Mouse (Mus musculus): ENCODE measurements around the gene Sfswap. TPM values are rescaled to one million over a fixed set of nuclear protein-coding genes. Genes with fewer than 3 reads are reported as not detected.
A peak's percentile ranks its signal among the peaks of the same experiment; 100 is the strongest.

Gene Sfswap
- polyA plus RNA-seq, 1 experiment from 2014 or later = 70.3 TPM

DNA sequence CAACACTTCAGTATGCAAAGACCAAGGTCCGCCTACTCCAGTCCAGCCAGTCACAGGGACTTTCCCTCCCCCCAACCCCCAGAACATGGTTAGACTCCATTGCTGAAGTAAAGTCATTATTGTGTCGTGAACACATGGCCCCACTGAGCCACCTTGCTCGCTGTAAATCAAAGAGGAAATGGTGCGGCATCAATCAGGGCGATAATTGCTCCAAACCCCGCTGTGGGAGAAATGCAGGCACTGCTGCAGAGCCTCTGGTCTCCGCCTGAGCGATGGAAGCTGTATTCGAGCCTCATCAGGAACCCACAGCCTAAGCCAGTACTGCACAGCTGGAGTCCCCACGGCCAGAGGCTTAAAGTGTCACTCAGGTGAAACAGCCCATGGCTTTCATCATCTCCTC is 11.1 kb upstream of the Sfswap start:
- H3K4me1 ChIP-seq = no peaks in the 10 kb centered on the region
- H3K27ac ChIP-seq = no peak overlapping the region
- 12% methylated on average over 10 of the region's 10 CpGs for WGBS
- no peaks in the 10 kb centered on the region for H3K9me3 ChIP-seq
- H3K27me3 ChIP-seq (replicated peaks) = no peaks in the 10 kb centered on the region
- no peaks in the 10 kb centered on the region for H3K36me3 ChIP-seq
- no peak overlapping the region for H3K4me3 ChIP-seq
- ATAC-seq (ENCODE audit: low FRiP score, low read depth) = peak; percentile 50; the same call in 1 of the 2 replicates
- H3K9ac ChIP-seq = no peak overlapping the region
- H3K4me2 ChIP-seq (replicated peaks) = peak overlapping the region; percentile 22; the same call in 1 of the 2 replicates

DNA sequence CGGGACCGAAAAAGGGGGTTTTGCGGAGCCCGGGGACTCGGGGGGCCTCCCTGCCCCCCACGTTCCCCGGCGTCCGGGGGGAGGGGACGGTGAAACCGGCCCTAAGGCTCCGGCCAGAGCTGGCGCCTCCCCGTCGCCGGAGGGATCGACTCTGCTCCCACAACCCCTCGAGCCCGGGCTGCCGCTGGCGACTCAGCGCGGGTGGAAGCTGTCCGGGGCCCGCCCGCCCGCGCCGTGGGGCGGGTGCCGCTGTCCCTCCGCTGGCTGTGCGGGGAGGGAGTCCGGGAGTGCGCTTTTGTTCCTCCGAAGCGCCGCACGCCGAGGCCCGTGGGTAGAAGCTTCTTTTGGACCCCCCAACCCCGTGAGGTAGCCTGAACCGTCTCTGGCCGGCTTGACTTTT is 650 bp downstream of the Sfswap start:
- peak; percentile 21; the same call in 1 of the 2 replicates for ATAC-seq (ENCODE audit: low FRiP score, low read depth)
- H3K4me3 ChIP-seq = peak overlapping the region; percentile 100
- peaks cover 27% of the 10 kb centered on the region for H3K36me3 ChIP-seq
- H3K9ac ChIP-seq = peak overlapping the region; percentile 96
- H3K9me3 ChIP-seq = no peaks in the 10 kb centered on the region
- H3K4me2 ChIP-seq (replicated peaks) = peak overlapping the region; percentile 95
- under 1% methylated on average over 44 of the region's 44 CpGs for WGBS
- no peaks in the 10 kb centered on the region for H3K27me3 ChIP-seq (replicated peaks)
- H3K4me1 ChIP-seq = peaks cover 15% of the 10 kb centered on the region
- H3K27ac ChIP-seq = no peak overlapping the region

DNA sequence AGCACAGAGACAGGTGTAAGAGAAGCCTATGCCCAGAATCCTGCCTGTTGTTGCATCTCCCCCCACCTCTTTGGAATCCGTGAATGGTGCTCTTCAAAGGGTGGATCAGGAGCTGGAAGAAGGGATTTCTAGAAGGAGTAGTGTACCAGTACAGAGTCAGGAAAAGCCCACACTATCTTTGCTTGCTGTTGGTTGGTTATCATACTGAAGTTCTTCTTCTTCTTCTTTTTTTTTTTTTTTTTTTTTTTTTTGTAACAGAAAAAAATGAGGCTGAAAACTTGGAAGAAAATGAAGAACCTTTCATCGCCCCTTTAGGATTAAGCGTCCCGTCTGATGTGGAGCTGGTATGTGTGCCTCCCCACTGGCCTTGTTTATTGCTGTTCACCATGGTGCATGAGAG is 5.9 kb downstream of the Sfswap start:
- ATAC-seq (ENCODE audit: low FRiP score, low read depth) = no peak
- H3K4me2 ChIP-seq (replicated peaks) = no peak overlapping the region
- H3K4me3 ChIP-seq = no peak overlapping the region
- peaks cover 71% of the 10 kb centered on the region for H3K36me3 ChIP-seq
- 98% methylated on average over 4 of the region's 4 CpGs for WGBS
- H3K9ac ChIP-seq = no peak overlapping the region
- H3K4me1 ChIP-seq = peaks cover 12% of the 10 kb centered on the region
- no peaks in the 10 kb centered on the region for H3K9me3 ChIP-seq
- H3K27me3 ChIP-seq (replicated peaks) = no peaks in the 10 kb centered on the region
- no peak overlapping the region for H3K27ac ChIP-seq

DNA sequence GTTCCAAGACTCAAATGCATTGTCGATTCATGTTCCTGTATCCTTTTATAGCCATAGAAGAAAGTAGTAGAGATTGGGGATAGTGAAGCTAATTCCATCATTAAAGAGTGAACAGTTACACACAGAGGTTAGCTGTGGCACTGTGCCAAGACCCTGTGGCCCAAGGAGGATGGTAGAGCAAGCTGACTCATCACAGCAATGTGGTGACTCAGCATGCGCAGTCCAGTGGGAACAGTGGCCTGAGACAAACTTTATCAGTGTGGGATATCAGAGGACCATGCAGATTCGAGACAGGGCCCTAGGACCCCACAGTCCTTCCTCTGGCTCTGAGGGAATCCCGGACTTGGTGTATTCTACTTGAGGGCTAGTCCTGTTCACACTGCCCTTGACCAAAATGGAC is 17.2 kb downstream of the Sfswap start:
- H3K27ac ChIP-seq = no peak overlapping the region
- H3K9me3 ChIP-seq = no peaks in the 10 kb centered on the region
- H3K4me1 ChIP-seq = no peaks in the 10 kb centered on the region
- H3K36me3 ChIP-seq = peaks cover 88% of the 10 kb centered on the region
- H3K27me3 ChIP-seq (replicated peaks) = no peaks in the 10 kb centered on the region
- WGBS = 91% methylated on average over 4 of the region's 4 CpGs
- ATAC-seq (ENCODE audit: low FRiP score, low read depth) = no peak
- H3K9ac ChIP-seq = no peak overlapping the region
- H3K4me3 ChIP-seq = no peak overlapping the region
- no peak overlapping the region for H3K4me2 ChIP-seq (replicated peaks)

DNA sequence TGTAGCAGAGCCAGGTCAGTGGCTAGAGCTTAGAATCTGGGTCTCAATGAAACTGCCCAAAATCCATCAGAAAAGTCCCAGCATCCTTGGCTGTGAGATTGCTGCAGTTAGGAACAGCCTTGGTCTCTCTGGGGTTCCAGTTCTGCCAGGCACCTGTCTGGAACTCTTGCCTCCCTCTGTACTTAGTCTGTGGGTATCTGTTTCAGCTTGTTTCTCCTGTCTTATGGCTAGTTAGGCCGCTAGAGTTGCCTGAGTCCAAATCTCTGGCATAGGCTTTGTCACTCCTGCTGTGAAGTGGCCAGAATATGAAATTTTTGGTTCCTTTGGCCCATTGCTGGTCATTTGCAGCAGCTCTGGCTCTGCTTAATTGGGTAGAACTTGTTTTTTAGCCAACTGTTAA is 17.8 kb downstream of the Sfswap start:
- Histone ChIP-seq H3K4me2 (replicated peaks) (no peak overlapping the region), H3K36me3 (peaks cover 87% of the 10 kb centered on the region), H3K27ac (no peak overlapping the region), H3K4me1 (no peaks in the 10 kb centered on the region), H3K27me3 (replicated peaks) (no peaks in the 10 kb centered on the region), H3K9me3 (no peaks in the 10 kb centered on the region), H3K4me3 (no peak overlapping the region), H3K9ac (no peak overlapping the region)
- 94% methylated on average over 1 of the region's 1 CpGs for WGBS
- no peak for ATAC-seq (ENCODE audit: low FRiP score, low read depth)

DNA sequence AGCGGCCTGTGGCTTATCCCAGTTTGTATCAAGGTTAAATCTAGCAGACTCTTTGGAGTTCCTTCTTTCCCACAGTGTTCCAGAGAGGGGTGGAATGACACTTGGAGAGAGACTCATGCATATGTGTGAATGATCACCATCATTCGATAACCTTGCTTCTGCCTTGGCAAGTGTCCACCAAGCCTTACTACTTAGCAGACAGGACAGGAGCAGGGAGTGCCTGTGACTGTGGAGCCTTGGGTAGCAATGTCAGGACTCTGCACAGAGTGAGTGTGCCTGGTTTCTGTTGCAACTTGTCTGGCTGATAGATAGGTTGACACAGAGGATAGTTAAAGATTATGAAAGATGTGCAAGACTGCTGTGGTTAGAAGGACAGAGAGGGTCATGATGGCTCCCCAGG is 18.6 kb downstream of the Sfswap start:
- no peak overlapping the region for H3K4me3 ChIP-seq
- no peaks in the 10 kb centered on the region for H3K27me3 ChIP-seq (replicated peaks)
- H3K9me3 ChIP-seq = no peaks in the 10 kb centered on the region
- no peak overlapping the region for H3K9ac ChIP-seq
- H3K4me1 ChIP-seq = no peaks in the 10 kb centered on the region
- H3K4me2 ChIP-seq (replicated peaks) = no peak overlapping the region
- H3K36me3 ChIP-seq = peaks cover 80% of the 10 kb centered on the region
- no peak for ATAC-seq (ENCODE audit: low FRiP score, low read depth)
- H3K27ac ChIP-seq = no peak overlapping the region
- 92% methylated on average over 2 of the region's 2 CpGs for WGBS

DNA sequence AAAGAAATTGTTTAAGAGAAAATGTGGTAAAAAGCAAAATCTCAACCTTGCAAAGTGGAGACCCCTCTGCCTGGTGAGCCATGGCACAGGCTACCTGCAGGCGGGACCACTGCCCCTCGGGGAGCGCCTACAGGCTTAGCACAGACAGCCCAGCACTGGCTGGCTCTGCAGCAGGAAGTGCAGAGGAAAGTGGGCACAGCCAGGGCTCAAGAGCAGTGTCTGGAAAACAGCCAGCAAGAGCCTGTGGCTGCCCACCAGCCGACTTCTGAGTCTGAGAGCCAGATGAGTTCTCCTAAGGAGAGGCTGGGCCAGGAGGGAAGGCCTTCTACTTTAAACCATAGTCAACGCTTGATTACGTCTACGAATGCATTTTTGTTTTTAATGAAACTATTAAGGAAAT is 20.5 kb downstream of the Sfswap start:
- H3K9me3 ChIP-seq = no peaks in the 10 kb centered on the region
- H3K4me2 ChIP-seq (replicated peaks) = no peak overlapping the region
- no peak overlapping the region for H3K27ac ChIP-seq
- no peaks in the 10 kb centered on the region for H3K27me3 ChIP-seq (replicated peaks)
- no peak for ATAC-seq (ENCODE audit: low FRiP score, low read depth)
- H3K4me3 ChIP-seq = no peak overlapping the region
- H3K9ac ChIP-seq = no peak overlapping the region
- peaks cover 72% of the 10 kb centered on the region for H3K36me3 ChIP-seq
- 94% methylated on average over 7 of the region's 7 CpGs for WGBS
- H3K4me1 ChIP-seq = no peaks in the 10 kb centered on the region

DNA sequence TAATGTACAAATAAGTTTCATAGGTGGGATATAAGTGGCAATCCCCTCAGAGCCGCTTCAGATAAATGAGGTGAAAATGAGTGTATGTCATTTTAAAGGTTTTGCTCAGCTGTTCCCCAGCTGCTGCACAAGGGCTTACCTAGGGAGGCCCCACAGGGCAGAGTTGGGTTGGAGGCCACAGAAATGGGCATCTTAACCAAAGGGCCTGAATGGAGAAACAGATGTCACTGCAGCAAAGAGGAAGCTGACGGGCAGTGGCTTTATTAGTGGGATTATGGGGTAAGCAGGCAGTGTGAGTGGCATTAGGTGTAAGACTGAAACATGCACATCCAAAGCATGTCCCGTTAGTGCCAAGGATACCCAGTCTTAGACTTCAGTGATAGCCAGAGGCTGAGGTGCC is 20.9 kb downstream of the Sfswap start:
- no peak overlapping the region for H3K9ac ChIP-seq
- H3K4me3 ChIP-seq = no peak overlapping the region
- no peak for ATAC-seq (ENCODE audit: low FRiP score, low read depth)
- no peaks in the 10 kb centered on the region for H3K4me1 ChIP-seq
- no peaks in the 10 kb centered on the region for H3K9me3 ChIP-seq
- no peaks in the 10 kb centered on the region for H3K27me3 ChIP-seq (replicated peaks)
- no peak overlapping the region for H3K4me2 ChIP-seq (replicated peaks)
- H3K27ac ChIP-seq = no peak overlapping the region
- WGBS = 94% methylated on average over 3 of the region's 3 CpGs
- H3K36me3 ChIP-seq = peaks cover 72% of the 10 kb centered on the region

DNA sequence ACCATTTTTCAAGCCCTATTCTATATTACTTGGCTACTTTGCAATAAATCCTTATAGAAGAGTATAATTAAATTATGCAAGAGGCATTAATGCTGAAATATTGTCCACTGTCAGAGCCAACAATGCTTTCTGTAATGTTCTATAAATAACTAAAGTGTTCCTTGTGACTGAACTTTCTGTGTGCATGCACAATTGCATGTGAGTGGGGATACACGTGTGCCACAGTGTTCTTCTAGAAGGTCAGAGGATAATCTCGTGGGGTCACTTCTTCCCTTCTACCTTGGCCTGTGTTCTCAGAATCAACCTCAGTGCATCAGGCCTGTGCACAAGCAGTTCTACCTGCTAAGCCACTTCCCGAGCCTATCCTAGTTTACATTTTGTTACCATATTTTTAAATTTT is 22.1 kb downstream of the Sfswap start:
- Histone ChIP-seq H3K27me3 (replicated peaks) (no peaks in the 10 kb centered on the region), H3K9ac (no peak overlapping the region), H3K9me3 (no peaks in the 10 kb centered on the region), H3K27ac (no peak overlapping the region), H3K4me3 (no peak overlapping the region), H3K4me1 (no peaks in the 10 kb centered on the region), H3K4me2 (replicated peaks) (no peak overlapping the region), H3K36me3 (peaks cover 72% of the 10 kb centered on the region)
- WGBS = 88% methylated on average over 3 of the region's 3 CpGs
- ATAC-seq (ENCODE audit: low FRiP score, low read depth) = no peak

DNA sequence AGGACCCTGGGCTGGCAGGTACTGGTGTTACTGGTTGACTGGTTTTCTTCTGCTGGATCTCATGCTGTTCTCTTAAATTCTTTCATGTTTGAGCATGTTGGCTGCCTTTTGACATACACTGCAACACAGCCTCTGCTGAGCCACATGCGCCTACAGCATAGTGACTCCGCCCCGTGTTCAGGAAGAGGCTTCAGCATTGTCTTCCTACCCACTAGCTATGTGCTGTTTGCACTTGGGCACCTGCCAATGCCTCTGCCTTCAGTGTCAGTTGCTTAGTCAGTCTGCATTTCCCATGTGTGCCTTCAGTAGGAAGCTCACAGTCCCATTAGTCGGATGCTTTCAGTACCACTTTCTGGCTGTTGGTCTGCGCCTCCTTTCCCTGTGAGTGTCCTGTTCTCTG is 23.7 kb downstream of the Sfswap start:
- no peaks in the 10 kb centered on the region for H3K9me3 ChIP-seq
- no peak overlapping the region for H3K27ac ChIP-seq
- no peak overlapping the region for H3K4me2 ChIP-seq (replicated peaks)
- no peak for ATAC-seq (ENCODE audit: low FRiP score, low read depth)
- WGBS = 94% methylated on average over 5 of the region's 5 CpGs
- no peak overlapping the region for H3K4me3 ChIP-seq
- H3K4me1 ChIP-seq = no peaks in the 10 kb centered on the region
- peaks cover 71% of the 10 kb centered on the region for H3K36me3 ChIP-seq
- no peaks in the 10 kb centered on the region for H3K27me3 ChIP-seq (replicated peaks)
- no peak overlapping the region for H3K9ac ChIP-seq

DNA sequence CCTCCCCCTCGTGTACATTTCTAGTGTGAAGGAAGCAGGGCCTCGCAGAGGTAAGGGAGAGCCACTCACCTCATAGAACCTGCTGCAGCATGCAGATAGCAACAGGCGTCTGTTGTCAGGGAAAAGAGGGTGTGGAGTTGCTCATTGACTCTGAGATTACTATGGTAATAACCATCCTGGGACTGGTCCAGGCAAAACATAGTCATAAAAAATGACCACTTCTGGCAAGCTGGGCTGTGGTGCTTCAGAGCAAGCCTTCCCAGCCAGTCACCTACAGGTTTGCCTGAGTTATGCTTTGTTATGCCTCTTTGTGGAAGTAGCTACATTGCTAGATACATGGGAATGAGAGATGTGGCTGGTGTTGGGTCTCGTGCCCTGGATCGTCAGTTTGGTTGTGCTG is 26.1 kb downstream of the Sfswap start:
- Histone ChIP-seq H3K4me3 (no peak overlapping the region), H3K9me3 (no peaks in the 10 kb centered on the region), H3K36me3 (peaks cover 64% of the 10 kb centered on the region), H3K4me2 (replicated peaks) (no peak overlapping the region), H3K27me3 (replicated peaks) (no peaks in the 10 kb centered on the region), H3K27ac (no peak overlapping the region), H3K9ac (no peak overlapping the region), H3K4me1 (no peaks in the 10 kb centered on the region)
- 89% methylated on average over 5 of the region's 5 CpGs for WGBS
- ATAC-seq (ENCODE audit: low FRiP score, low read depth) = no peak

DNA sequence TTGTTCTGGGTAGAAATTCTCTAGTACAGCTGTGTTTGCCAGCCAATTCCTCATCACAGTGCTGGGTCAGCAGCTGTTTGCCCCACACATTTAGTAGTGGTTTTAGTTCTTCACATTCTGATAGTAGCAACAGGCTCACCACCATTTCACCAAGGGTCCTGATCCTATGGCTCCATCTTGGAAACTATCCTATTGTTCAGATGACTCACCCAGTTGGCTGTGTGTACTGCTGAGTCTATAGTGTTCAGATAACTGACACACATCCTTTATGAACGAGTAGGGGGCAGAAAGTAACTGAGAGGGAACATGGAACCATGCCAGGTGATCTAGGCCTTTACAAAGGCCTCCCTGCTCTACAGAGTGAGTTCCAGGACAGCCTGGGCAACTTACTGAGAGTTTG is 28.6 kb downstream of the Sfswap start:
- ATAC-seq (ENCODE audit: low FRiP score, low read depth) = no peak
- Histone ChIP-seq H3K9me3 (no peaks in the 10 kb centered on the region), H3K27me3 (replicated peaks) (no peaks in the 10 kb centered on the region), H3K27ac (no peak overlapping the region), H3K36me3 (peaks cover 57% of the 10 kb centered on the region), H3K4me1 (no peaks in the 10 kb centered on the region), H3K4me2 (replicated peaks) (no peak overlapping the region), H3K9ac (no peak overlapping the region), H3K4me3 (no peak overlapping the region)
- WGBS = 80% methylated on average over 1 of the region's 1 CpGs

DNA sequence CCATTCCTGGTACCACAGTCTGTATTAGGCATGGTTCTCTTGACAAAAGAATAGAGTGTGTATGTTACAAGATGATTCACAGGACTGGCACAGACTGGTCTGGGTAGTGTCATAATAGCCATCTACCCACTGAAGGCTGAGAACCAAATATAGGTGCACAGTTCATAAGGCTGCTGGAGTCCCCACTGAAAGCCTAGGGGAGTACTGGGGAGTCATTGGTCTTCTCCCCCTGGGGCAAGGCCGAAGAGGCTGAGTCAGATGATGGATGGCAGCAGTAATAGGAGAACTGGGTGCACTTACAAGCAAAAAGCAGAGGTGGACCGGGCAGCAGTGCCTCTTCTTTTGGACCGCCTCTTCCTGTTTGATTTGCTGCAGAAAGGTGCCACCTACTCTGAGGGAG is 32.7 kb downstream of the Sfswap start:
- WGBS = 86% methylated on average over 3 of the region's 3 CpGs
- Histone ChIP-seq H3K36me3 (peaks cover 35% of the 10 kb centered on the region), H3K27ac (no peak overlapping the region), H3K9ac (no peak overlapping the region), H3K9me3 (no peaks in the 10 kb centered on the region), H3K4me1 (no peaks in the 10 kb centered on the region), H3K27me3 (replicated peaks) (no peaks in the 10 kb centered on the region), H3K4me2 (replicated peaks) (no peak overlapping the region), H3K4me3 (no peak overlapping the region)
- ATAC-seq (ENCODE audit: low FRiP score, low read depth) = no peak
